Mouse (Mus musculus): Measurements from ENCODE around the gene Por.
A peak's percentile ranks its signal among the peaks of the same experiment; 100 is the strongest.

Por gene

DNA sequence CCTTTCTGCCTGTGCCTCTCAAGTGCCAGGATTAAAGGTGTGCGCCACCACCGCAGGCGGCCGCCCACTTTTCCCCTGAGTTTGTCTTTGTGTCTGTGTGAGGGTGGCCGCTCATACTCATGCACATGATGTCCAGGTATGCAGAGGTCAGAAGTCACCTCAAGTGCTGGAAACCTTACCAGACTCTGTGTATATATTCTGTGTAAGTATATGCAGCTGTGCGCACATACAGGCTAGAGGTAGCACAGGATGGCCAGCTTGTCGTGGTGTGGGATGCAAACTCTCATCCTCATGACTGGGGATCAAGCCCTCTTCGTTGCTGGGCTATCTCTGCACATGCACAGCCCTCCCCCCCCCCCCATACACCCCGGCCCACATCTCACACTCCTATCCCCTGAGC is 58.0 kb downstream of the Por start:
- DNase-seq (ENCODE audit: low spot score) = no peak

DNA sequence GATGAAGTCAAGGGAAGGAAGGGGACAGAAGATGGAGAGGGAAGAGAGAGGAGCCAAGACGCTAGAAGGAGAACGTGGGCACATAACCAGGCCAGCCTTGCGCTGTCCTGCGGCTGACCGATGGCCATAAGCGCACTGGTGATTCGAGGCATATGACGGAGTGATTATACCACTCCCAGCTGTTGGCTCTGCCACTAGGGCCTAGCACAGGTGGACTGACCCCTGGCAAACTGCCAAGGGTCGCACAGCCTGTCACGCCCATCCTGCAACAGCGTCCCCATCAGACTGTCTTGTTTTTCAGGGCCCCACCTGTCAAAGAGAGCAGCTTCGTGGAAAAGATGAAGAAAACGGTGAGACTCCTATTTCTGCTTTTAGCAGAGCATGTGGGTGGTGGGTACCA is 58.5 kb downstream of the Por start:
- no peak for DNase-seq (ENCODE audit: low spot score)

DNA sequence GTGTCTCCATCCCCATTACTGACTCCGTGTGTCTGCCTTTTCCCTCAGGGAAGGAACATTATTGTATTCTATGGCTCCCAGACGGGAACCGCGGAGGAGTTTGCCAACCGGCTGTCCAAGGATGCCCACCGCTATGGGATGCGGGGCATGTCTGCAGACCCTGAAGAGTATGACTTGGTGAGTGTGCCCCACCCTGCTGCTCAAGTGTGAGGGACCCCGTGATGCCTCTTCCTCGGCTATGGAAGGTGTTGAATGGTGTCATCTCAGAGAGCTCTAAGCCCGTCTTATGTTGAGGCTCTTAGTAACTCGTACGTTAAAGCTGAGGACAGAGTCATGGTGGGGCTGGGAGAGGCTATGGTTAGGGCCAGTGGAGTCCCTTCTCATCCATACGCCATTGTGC is 59.5 kb downstream of the Por start:
- DNase-seq (ENCODE audit: low spot score) = no peak

DNA sequence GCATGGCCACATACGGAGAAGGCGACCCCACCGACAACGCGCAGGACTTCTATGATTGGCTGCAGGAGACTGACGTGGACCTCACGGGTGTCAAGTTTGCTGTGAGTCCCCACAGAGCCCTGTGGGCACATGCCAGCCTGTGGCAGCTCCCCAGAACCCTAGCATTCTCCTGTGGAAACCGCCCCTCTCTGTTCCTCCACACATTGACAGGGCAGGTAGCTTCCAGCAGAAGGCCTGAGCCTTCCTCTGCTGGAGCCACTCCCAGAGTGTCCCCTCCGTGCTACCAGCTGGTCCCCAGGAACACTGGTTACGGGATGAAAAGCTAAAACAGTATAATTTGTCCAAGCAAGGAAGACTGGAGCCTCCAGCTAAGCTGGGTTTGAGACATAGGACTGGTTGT is 60.4 kb downstream of the Por start:
- DNase-seq (ENCODE audit: low spot score) = no peak

DNA sequence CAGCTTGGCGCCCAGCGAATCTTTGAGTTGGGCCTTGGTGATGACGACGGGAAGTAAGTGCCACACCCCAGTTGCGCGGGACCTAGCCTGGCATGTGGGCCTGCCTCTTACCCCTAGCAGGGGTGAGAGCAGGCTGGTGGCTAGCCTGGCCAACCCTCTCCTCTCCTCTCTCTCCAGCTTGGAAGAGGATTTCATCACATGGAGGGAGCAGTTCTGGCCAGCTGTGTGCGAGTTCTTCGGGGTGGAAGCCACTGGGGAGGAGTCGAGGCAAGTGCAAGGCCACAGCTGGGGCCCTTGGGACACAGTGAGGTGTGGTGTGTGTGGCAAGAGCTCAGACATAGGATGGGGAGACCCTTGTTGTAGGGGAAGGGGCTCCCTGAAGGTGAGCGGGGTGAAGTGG is 61.1 kb downstream of the Por start:
- peak; percentile 85 for DNase-seq (ENCODE audit: low spot score)

DNA sequence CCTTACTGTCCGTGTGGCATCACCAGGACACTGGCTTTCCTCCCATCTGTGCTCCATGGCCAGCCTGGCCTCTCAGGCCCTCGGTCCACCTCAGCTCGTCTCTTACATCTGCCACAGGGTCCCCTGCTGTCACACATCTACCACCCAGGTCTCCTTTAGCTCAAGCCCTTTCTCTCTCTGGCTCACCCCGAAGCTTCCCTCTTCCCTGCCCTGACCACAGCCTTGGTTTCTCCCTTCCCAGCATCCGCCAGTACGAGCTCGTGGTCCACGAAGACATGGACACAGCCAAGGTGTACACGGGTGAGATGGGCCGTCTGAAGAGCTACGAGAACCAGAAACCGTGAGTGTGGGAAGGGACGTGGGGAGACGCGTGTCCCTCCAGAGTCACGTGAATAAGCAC is 61.5 kb downstream of the Por start:
- DNase-seq (ENCODE audit: low spot score) = no peak

DNA sequence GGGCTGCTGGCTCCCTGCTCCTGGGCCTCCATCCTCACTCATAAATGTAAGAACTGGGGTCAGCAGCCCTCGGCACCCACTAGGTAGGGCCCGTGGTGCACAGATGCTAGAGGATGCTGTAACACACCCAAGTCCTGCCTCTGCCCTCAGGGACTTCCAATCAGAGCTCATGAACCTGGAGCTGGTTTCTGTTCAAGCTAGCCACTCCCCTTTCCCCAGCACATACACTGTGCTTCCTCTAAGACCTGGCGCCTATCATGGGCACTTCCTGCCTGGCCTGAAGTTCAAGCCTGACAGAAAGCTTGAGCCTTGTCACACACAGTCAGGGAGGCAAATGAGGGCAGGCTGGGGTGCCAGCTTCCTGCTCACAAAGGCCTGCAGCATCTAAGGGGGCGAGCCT is 63.2 kb downstream of the Por start:
- DNase-seq (ENCODE audit: low spot score) = no peak

DNA sequence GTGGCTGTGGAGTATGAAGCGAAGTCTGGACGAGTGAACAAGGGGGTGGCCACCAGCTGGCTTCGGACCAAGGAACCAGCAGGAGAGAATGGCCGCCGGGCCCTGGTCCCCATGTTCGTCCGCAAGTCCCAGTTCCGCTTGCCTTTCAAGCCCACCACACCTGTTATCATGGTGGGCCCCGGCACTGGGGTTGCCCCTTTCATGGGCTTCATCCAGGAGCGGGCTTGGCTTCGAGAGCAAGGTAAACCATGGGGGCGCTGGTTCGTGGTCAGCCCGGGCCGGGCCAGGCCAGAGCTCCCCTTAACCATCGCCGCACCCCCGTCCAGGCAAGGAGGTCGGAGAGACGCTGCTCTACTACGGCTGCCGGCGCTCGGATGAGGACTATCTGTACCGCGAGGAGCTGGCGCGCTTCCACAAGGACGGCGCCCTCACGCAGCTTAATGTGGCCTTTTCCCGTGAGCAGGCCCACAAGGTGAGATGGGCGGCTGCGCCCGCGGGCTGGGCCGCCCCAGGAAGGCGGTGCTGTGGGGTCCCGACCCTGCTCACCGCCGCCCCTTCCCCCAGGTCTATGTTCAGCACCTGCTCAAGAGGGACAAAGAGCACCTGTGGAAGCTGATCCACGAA is 64.3 kb downstream of the Por start:
- no peak for DNase-seq (ENCODE audit: low spot score)

DNA sequence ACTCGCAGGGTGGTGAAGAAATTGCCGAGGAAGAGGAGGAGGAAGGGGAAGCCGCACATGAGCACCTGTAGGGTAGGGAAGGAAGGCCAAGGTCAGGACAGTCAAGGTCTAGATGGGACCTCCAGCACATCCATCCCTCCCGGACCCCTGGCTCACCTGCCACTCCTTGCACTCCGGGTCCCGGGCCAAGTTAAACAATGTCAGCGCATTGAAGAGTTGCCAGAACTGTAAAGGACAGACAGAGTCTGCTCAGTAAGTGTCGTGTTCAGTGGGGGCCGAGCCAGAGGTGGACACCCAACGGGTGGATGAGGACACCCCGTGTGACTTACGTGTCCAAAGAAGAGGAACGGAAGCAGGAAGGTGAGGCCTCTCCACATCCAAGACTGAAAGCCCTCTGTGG is 65.9 kb downstream of the Por start:
- no peak for DNase-seq (ENCODE audit: low spot score)

DNA sequence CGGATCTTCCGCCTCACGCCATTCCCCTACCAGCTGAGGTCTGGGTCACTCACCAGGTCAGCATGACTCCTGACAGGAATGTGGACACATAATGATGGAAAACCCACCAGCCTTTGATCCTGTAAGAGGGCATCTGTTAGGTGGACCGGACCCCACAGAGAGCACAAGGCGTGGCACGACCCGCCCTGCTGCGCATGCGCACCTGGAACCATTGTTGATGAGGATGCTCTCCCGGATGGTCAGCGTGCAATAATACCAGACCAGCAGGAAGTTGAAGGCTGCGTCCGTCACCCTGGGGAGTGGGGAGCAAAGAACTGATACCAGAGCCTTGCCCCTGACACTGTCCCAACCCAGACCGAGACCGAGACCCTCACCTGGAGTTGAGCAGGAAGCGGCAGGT is 66.7 kb downstream of the Por start:
- no peak for DNase-seq (ENCODE audit: low spot score)

DNA sequence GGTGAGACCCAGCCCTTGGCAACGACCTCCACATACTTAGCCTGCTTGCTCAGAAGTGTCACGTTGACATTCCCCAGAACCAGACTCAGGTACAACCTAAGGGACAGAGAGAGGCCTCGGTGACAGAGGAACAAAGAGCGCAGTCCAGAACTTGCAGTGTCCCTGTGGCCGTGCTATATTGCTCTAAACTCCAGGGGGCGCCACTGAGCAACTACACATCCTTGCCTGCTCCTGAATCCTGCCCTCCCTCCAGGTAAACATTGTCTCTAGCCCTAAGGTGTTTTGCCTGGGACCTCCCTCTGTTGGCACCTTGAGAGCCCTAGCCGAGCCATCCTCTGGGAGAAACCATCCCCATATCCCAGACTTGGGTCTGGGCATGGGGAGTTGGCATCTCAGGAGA is 67.3 kb downstream of the Por start:
- DNase-seq (ENCODE audit: low spot score) = peak; percentile 45

DNA sequence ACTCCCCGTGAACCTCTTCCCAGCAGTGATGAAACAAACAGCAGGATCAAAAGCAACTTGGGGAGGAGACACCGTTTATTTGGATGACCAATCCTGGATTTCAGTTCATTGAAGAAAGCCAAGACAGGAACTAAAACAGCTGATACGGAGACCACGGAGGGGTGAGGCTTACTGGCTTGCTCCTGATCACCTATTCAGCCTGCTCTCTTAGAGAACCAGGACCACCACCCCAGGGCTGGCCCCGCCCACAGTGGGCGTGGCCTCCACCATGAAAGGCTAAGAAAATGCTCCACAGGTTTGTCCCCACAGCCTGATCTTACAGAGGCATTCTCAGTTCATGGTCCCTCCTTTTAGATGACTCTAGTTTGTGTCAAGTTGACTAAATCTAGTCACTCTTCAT is 68.4 kb downstream of the Por start:
- DNase-seq (ENCODE audit: low spot score) = no peak

DNA sequence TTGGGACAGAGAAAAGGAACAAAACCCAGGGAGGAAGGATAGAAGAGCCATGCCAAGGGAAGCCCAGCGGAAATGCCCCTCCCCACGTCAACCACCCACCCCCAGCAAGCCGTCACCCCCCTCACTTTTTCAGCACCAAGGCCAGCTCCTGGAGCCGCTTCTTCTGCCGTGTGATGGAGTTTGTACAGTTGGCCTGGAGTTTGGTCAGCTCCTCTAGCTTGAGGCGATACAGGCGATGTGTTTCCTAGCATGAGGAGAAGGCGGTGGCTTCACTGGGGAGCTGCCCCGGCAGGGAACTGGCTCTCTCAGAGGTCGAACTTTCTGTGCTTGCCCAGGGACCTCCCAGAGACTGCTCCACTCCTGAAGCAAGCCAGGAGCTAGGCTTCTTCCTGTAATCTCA is 72.3 kb downstream of the Por start:
- DNase-seq (ENCODE audit: low spot score) = peak; percentile 64

DNA sequence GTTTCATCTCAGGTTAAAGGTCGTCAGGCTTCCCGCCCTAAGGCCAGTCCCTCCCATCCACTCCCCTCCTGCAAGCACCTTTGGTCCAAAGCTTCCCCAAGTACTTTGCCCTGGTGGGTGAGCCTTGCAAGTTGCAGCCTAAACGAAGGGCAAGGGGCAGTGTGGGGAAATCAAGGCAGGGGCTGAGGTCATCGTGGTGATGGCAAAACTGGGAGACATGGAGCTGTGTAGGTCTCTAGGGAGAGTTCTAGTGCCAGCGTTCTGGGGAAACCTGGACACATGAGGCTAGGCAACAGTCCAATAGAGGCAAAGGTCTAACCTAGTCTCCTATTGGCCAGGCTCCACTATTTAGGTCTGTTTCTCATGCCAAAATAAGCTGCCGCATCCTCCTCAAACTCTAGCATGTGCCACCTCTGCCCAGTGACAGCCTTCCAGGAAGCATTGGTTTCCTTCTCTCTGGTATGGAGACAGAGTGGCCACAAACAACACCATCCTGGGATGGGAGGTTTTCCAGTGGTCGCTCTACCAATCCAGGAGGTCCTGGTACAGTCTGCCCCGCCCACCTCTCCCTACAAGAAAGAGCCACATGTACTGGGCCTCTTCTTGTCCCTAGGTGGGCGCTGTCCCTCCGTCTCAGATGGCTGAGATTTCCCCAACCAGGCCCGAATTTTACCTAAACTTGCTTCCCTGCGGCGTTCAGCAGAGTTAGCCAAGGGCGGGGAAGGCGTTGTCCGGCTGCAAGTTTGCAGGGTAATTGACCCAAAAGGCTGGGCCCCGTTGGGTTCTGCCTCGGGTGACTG is 73.3 kb downstream of the Por start:
- peak; percentile 86 for DNase-seq (ENCODE audit: low spot score)

DNA sequence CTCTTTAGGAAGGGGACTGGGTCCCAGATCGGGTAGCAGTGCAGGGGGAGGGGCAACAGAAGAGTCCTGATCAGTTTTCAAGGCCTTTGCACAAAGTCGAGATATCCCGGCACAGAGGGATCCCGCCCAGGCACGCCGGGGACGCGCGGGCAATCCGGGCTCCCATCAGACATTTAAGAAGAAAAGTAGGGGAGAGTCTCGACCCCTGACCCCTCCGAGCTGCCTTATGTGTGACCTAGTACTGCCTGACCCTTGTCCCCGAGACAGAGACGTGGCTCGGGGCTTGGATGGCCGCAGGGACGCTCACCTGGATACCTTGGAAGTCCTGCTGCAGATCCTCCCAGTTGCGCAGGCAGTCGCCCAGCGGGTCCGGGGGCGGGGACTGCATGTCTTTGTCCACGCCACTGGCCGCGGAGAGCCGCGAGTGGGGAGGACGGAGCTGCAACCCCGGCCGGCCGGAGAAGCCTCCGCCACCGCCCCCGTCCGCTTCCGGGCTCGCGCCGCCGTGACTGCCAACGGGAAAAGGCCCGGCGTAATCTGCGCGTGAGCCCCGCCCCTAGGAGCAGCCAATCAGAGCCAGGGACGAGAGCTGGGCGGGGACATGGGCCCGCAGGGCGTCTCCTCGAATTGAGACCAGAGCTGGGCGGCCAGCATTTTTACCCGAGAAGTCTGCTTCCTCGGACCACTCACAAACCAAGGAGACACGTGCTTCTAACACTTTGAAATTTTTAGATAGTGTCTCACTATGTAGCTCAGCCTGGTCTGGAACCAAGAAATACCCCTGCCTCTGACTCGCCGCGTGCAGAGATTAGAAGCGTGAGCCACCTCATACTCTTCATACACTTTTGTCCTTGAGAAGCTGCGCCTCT is 74.1 kb downstream of the Por start, which contains the start of gene Tmem120a:
Tmem120a (minus strand) TSS at position 708 of the 869 bp plus-strand sequence.
- peak; percentile 94 for DNase-seq (ENCODE audit: low spot score)

DNA sequence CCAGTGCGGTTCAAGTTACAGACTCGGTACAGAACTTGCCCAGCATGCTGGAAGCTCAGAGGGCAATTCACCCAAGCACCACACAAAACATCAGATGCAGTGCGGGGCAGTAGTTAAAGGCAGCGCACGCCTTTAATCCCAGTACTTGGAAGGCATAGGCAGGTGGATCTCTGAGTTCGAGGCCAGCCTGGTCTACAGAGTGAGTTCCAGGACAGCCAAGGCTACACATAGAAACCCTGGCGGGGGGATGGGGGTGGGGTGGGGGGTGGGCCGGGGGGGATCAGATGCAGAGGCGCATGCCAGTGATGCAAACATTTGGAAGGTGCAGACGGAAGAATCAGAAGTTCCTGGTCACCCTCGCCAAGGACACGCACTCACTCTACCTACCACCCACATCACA is 74.9 kb downstream of the Por start:
- DNase-seq (ENCODE audit: low spot score) = no peak

DNA sequence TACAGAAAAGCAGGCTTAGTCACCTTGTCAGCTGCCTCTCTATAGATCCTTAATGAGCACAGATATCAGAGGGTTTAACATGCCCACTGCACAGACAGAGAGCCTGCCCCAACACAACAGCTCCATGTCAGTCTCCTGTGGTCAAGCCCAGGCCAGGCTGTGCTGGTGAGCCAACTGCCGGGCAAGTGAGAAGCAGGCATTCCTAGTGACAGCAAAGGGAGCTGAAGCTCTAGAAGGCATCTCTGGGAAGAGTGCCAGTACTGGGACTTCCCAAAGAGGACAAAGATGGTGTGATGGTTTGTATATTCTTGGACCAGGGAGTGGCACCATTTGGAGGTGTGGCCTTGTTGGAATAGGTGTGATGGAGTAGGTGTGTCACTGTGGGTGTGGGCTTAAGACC is 81.2 kb downstream of the Por start:
- DNase-seq (ENCODE audit: low spot score) = peak; percentile 77

DNA sequence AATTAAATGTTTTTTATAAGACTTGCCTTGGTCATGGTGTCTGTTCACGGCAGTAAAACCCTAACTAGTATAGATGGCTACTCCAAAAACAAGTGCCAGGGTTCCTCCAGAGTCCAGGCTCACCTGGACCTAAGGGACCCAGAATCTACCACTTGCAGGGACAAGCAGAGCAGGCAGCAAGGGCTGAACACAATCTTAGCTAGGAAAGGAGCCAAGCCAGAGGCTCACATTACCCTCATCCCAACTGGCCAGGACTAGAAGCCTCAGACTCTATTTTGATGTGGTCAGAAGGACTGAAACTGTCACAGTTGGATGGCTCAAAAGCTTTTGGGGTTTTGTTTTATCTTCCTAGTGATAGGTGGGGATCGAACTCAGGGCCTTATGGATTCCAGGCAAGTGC is 81.8 kb downstream of the Por start:
- DNase-seq (ENCODE audit: low spot score) = peak; percentile 43

DNA sequence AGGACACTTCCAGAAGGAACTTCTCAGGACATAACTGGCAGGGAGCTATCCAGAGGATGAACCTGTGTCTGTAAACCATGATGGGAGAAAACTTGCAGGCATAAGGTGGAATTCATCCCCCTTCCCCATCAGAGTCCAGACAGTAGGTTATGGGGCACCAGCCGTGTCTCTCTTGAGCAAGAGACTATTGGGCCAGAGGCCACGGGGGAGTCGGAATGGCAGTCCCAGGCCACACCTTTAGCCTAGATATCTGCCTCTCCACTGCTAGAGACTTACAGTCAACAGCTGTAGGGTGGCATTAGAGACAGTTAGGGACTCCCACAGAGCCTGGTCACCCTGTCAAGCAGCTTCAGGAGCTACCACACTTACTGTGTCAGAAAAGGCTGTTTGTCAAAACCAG is 92.0 kb downstream of the Por start:
- peak; percentile 72 for DNase-seq (ENCODE audit: low spot score)

DNA sequence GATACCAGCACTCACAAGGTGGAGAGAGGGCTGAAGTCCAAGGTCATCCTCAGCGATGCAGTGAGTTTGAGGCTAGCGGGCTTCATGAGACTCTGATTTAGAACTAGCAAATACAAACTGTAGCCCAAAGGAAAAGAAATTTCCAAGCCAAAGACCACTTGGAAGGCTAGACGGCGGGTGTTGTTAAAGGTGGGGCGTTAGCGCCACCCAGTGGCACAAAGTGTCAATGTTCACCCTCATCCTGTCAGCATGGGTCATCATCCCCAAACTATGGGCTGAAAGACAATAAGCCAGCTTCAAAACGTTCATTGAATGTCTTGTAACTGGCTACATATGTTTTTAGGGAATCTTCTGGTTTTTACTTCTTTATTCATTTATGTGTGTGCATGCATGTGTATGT is 93.7 kb downstream of the Por start:
- peak; percentile 85 for DNase-seq (ENCODE audit: low spot score)

DNA sequence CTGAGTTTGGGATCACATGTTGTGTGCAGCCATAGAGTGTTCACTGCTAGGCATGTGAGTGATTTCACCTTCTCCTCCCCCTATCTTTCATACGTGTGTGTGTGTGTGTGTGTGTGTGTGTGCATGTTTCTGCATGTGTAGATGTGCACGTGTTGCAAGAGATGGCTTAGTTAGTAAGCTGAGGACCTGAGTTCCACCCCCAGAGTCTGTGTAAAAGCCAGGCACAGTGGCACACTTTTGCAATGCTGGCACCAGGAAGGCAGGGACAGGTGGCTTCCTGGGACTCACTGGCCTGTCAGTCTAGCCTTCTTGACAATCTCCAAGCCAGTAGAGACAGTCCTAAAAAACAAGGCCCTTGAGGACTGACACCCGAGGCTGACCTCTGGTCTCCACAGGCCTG is 95.1 kb downstream of the Por start:
- DNase-seq (ENCODE audit: low spot score) = no peak

DNA sequence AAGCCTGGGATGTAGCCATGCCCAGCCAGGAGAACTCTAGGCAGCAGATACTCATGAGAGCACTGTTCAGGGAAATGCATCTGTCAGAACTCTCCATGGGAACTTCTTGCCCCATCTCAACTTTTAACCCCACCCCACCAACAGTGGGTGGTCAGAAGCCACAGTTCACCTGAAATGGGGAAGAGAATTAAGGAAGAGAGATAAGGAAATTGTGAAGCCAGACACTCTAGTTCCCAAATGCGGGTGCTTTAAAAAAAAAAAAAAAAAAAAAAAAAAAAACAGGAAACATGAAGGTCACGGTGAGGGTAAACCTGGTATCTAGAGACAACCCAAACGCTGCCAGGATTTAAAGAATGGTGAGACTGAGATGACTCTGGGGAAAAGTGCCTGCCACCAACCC is 102.7 kb downstream of the Por start:
- DNase-seq (ENCODE audit: low spot score) = no peak

DNA sequence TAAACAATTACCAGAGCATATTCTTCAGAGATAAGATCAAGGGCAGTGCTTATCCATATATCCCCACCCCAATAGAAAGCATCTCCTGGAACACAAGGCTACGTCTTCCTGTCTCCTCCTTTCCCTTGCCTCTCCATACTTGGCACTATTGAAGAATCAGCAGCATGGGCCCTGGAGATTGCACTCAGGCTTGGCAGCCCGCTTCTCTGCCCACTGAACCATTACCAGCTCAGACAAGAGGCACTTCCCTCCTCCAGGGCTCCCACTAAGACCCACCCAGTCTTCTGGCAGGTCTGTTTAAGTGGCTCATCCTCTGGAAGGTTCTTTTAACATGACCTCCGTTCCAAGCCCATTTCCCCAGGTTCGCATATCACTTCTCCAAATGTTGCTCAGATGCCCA is 106.7 kb downstream of the Por start:
- DNase-seq (ENCODE audit: low spot score) = no peak
